Mouse (Mus musculus): ENCODE data around the gene Gm13696. TPM values are rescaled to one million over a fixed set of nuclear protein-coding genes. Genes with fewer than 3 reads are reported as not detected.
A peak's percentile ranks its signal among the peaks of the same experiment; 100 is the strongest.
"Not testable (repeated sequence)": the region's sequence is repeated elsewhere in the genome, so short reads cannot be mapped to it uniquely, and the experiment has no call there.

Gm13696 gene
- polyA plus RNA-seq, 1 experiment from 2014 or later, result not detected

GRCm38 (mm10) chr2:83984443-83984842 lies 11.5 kb downstream of the Gm13696 start, which contains the start of gene Gm13697:
Gm13697 (plus strand) TSS chr2:83984743.
- H3K4me3 ChIP-seq (replicated peaks; ENCODE audit: low read length); H3K27ac ChIP-seq (ENCODE audit: low read length); H3K4me1 ChIP-seq (replicated peaks; ENCODE audit: control insufficient read depth, insufficient read depth, low read length); ATAC-seq; H3K27me3 ChIP-seq (replicated peaks; ENCODE audit: control insufficient read depth, insufficient read depth, low read length); H3K9me3 ChIP-seq (ENCODE audit: control insufficient read depth, low read length); H3K4me2 ChIP-seq (ENCODE audit: low read length); H3K9ac ChIP-seq (replicated peaks; ENCODE audit: low read depth, low read length); H3K36me3 ChIP-seq (ENCODE audit: control insufficient read depth, insufficient read depth): not testable (repeated sequence)
- no CpG with 5 or more reads among the region's 6 CpGs for WGBS

GRCm38 (mm10) chr2:83990253-83990652 lies 17.3 kb downstream of the Gm13696 start, which contains the start of gene Gm13691:
Gm13691 (plus strand) TSS chr2:83990553.
- not testable (repeated sequence) for H3K9ac ChIP-seq (replicated peaks; ENCODE audit: low read depth, low read length); H3K9me3 ChIP-seq (ENCODE audit: control insufficient read depth, low read length); H3K27ac ChIP-seq (ENCODE audit: low read length); H3K27me3 ChIP-seq (replicated peaks; ENCODE audit: control insufficient read depth, insufficient read depth, low read length); ATAC-seq; H3K4me3 ChIP-seq (replicated peaks; ENCODE audit: low read length); H3K4me1 ChIP-seq (replicated peaks; ENCODE audit: control insufficient read depth, insufficient read depth, low read length); H3K4me2 ChIP-seq (ENCODE audit: low read length); H3K36me3 ChIP-seq (ENCODE audit: control insufficient read depth, insufficient read depth)
- WGBS, result no CpG with 5 or more reads among the region's 6 CpGs

GRCm38 (mm10) chr2:83993639-83994255 lies 20.8 kb downstream of the Gm13696 start:
- not testable (repeated sequence) for H3K9ac ChIP-seq (replicated peaks; ENCODE audit: low read depth, low read length); H3K9me3 ChIP-seq (ENCODE audit: control insufficient read depth, low read length); H3K27ac ChIP-seq (ENCODE audit: low read length); H3K36me3 ChIP-seq (ENCODE audit: control insufficient read depth, insufficient read depth); H3K4me3 ChIP-seq (replicated peaks; ENCODE audit: low read length); H3K27me3 ChIP-seq (replicated peaks; ENCODE audit: control insufficient read depth, insufficient read depth, low read length); ATAC-seq; H3K4me2 ChIP-seq (ENCODE audit: low read length); H3K4me1 ChIP-seq (replicated peaks; ENCODE audit: control insufficient read depth, insufficient read depth, low read length)
- WGBS, result 71% methylated on average over 7 of the region's 9 CpGs

GRCm38 (mm10) chr2:83994526-83994925 lies 21.6 kb downstream of the Gm13696 start:
- not testable (repeated sequence) for H3K27ac ChIP-seq (ENCODE audit: low read length); H3K36me3 ChIP-seq (ENCODE audit: control insufficient read depth, insufficient read depth); H3K9me3 ChIP-seq (ENCODE audit: control insufficient read depth, low read length); H3K4me2 ChIP-seq (ENCODE audit: low read length); H3K4me1 ChIP-seq (replicated peaks; ENCODE audit: control insufficient read depth, insufficient read depth, low read length); H3K27me3 ChIP-seq (replicated peaks; ENCODE audit: control insufficient read depth, insufficient read depth, low read length); ATAC-seq; H3K4me3 ChIP-seq (replicated peaks; ENCODE audit: low read length); H3K9ac ChIP-seq (replicated peaks; ENCODE audit: low read depth, low read length)
- WGBS, result no CpG with 5 or more reads among the region's 3 CpGs

GRCm38 (mm10) chr2:84008913-84009312 lies 36.0 kb downstream of the Gm13696 start:
- Histone ChIP-seq H3K9ac (replicated peaks; ENCODE audit: low read depth, low read length) (no peak overlapping the region), H3K4me1 (replicated peaks; ENCODE audit: control insufficient read depth, insufficient read depth, low read length) (peaks cover 2% of the 10 kb centered on the region; the same call in 1 of the 2 replicates), H3K36me3 (ENCODE audit: control insufficient read depth, insufficient read depth) (no peaks in the 10 kb centered on the region), H3K4me2 (ENCODE audit: low read length) (no peak overlapping the region), H3K27ac (ENCODE audit: low read length) (no peak overlapping the region), H3K27me3 (replicated peaks; ENCODE audit: control insufficient read depth, insufficient read depth, low read length) (no peaks in the 10 kb centered on the region), H3K9me3 (ENCODE audit: control insufficient read depth, low read length) (no peaks in the 10 kb centered on the region), H3K4me3 (replicated peaks; ENCODE audit: low read length) (no peak overlapping the region)
- 38% methylated on average over 1 of the region's 1 CpGs for WGBS
- peak; percentile 91 for ATAC-seq

- Histone ChIP-seq H3K27ac (ENCODE audit: low read length) (no peak overlapping the region), H3K27me3 (replicated peaks; ENCODE audit: control insufficient read depth, insufficient read depth, low read length) (no peaks in the 10 kb centered on the region), H3K4me1 (replicated peaks; ENCODE audit: control insufficient read depth, insufficient read depth, low read length) (peaks cover 2% of the 10 kb centered on the region; the same call in 1 of the 2 replicates), H3K9ac (replicated peaks; ENCODE audit: low read depth, low read length) (no peak overlapping the region), H3K9me3 (ENCODE audit: control insufficient read depth, low read length) (no peaks in the 10 kb centered on the region), H3K36me3 (ENCODE audit: control insufficient read depth, insufficient read depth) (no peaks in the 10 kb centered on the region), H3K4me2 (ENCODE audit: low read length) (no peak overlapping the region), H3K4me3 (replicated peaks; ENCODE audit: low read length) (no peak overlapping the region)
- 88% methylated on average over 3 of the region's 3 CpGs for WGBS
- no peak for ATAC-seq
Measured at GRCm38 (mm10) chr2:84009818-84010217, 36.9 kb downstream of the Gm13696 start.

- H3K27me3 ChIP-seq (replicated peaks; ENCODE audit: control insufficient read depth, insufficient read depth, low read length), result no peaks in the 10 kb centered on the region
- no peaks in the 10 kb centered on the region for H3K4me1 ChIP-seq (replicated peaks; ENCODE audit: control insufficient read depth, insufficient read depth, low read length)
- no peak overlapping the region for H3K4me2 ChIP-seq (ENCODE audit: low read length)
- no peaks in the 10 kb centered on the region for H3K36me3 ChIP-seq (ENCODE audit: control insufficient read depth, insufficient read depth)
- WGBS, result 75% methylated on average over 6 of the region's 6 CpGs
- H3K4me3 ChIP-seq (replicated peaks; ENCODE audit: low read length), result no peak overlapping the region
- no peak overlapping the region for H3K9ac ChIP-seq (replicated peaks; ENCODE audit: low read depth, low read length)
- ATAC-seq, result no peak
- no peak overlapping the region for H3K27ac ChIP-seq (ENCODE audit: low read length)
- H3K9me3 ChIP-seq (ENCODE audit: control insufficient read depth, low read length), result no peaks in the 10 kb centered on the region
Measured at GRCm38 (mm10) chr2:84014572-84014971, 41.6 kb downstream of the Gm13696 start.

- WGBS, result 83% methylated on average over 5 of the region's 5 CpGs
- not testable (repeated sequence) for H3K4me1 ChIP-seq (replicated peaks; ENCODE audit: control insufficient read depth, insufficient read depth, low read length); H3K36me3 ChIP-seq (ENCODE audit: control insufficient read depth, insufficient read depth); H3K27me3 ChIP-seq (replicated peaks; ENCODE audit: control insufficient read depth, insufficient read depth, low read length); H3K27ac ChIP-seq (ENCODE audit: low read length); ATAC-seq; H3K4me3 ChIP-seq (replicated peaks; ENCODE audit: low read length); H3K9ac ChIP-seq (replicated peaks; ENCODE audit: low read depth, low read length); H3K9me3 ChIP-seq (ENCODE audit: control insufficient read depth, low read length); H3K4me2 ChIP-seq (ENCODE audit: low read length)
Measured at GRCm38 (mm10) chr2:84016291-84016690, 43.4 kb downstream of the Gm13696 start.

GRCm38 (mm10) chr2:84018330-84018729 lies 45.4 kb downstream of the Gm13696 start:
- Histone ChIP-seq H3K4me1 (replicated peaks; ENCODE audit: control insufficient read depth, insufficient read depth, low read length) (no peaks in the 10 kb centered on the region), H3K4me2 (ENCODE audit: low read length) (no peak overlapping the region), H3K27ac (ENCODE audit: low read length) (no peak overlapping the region), H3K36me3 (ENCODE audit: control insufficient read depth, insufficient read depth) (no peaks in the 10 kb centered on the region), H3K9me3 (ENCODE audit: control insufficient read depth, low read length) (no peaks in the 10 kb centered on the region), H3K27me3 (replicated peaks; ENCODE audit: control insufficient read depth, insufficient read depth, low read length) (no peaks in the 10 kb centered on the region), H3K9ac (replicated peaks; ENCODE audit: low read depth, low read length) (no peak overlapping the region), H3K4me3 (replicated peaks; ENCODE audit: low read length) (no peak overlapping the region)
- ATAC-seq, result no peak
- 63% methylated on average over 3 of the region's 3 CpGs for WGBS
